Mouse (Mus musculus) forebrain, embryonic 15.5 days (tissue): ENCODE measurements at regions not wholly inside any gene's neighbourhood (a gene's known extent, or its start where the extent isn't known, plus 50 kb on each side); places are given as distances from the start of the nearest gene placed in this dataset.
"Not testable (repeated sequence)": the region's sequence is repeated elsewhere in the genome, so short reads cannot be mapped to it uniquely, and the experiment has no call there.

ENCODE experiments used
- ATAC-seq: fragments of 200-750 bp; cut with Nextera tagmentation; replicated peaks from 2 replicates; pipeline ENCODE4 v1.8.0; 2017; ENCODE audit warnings: mild to moderate bottlenecking, moderate TSS enrichment, moderate library complexity
- H3K27ac ChIP-seq: fragments of 300-500 bp; sonication (generic); replicated peaks from 2 replicates; pipeline ENCODE4 v1.5.1; 2015; ENCODE audit warnings: mild to moderate bottlenecking, inconsistent platforms
- H3K27me3 ChIP-seq: fragments of 300-500 bp; sonication (generic); 2 replicates; pipeline ENCODE4 v1.6.1; 2015; ENCODE audit warnings: inconsistent platforms
- H3K36me3 ChIP-seq: fragments of 300-500 bp; sonication (generic); 2 replicates; pipeline ENCODE4 v1.6.1; 2015; ENCODE audit warnings: mild to moderate bottlenecking, inconsistent platforms
- H3K4me1 ChIP-seq: fragments of 300-500 bp; sonication (generic); 2 replicates; pipeline ENCODE4 v1.6.1; 2015; ENCODE audit warnings: inconsistent platforms
- H3K4me2 ChIP-seq: fragments of 300-500 bp; sonication (generic); replicated peaks from 2 replicates; pipeline ENCODE4 v1.6.1; 2015; ENCODE audit warnings: mild to moderate bottlenecking, inconsistent platforms
- H3K4me3 ChIP-seq: fragments of 300-500 bp; sonication (generic); 2 replicates; pipeline ENCODE4 v1.5.1; 2015; ENCODE audit warnings: mild to moderate bottlenecking, inconsistent platforms
- H3K9ac ChIP-seq: fragments of 300-500 bp; sonication (generic); replicated peaks from 2 replicates; pipeline ENCODE4 v1.6.1; 2015; ENCODE audit warnings: mild to moderate bottlenecking, inconsistent platforms
- H3K9me3 ChIP-seq: fragments of 300-500 bp; sonication (generic); 2 replicates; pipeline ENCODE4 v1.6.1; 2016; ENCODE audit warnings: inconsistent platforms
- WGBS: fragments of 180-500 bp; shearing (Covaris S2); methylation state at CpG from one replicate; pipeline ENCODE4 v1.1.7; 2015; ENCODE audit warnings: mixed read lengths; 5-methylcytosine and 5-hydroxymethylcytosine counted together

GRCm38 (mm10) chrX:110269652-110270051 is 544.4 kb upstream of the Pou3f4 start:
- H3K4me3 ChIP-seq = no peak overlapping the region
- no peak overlapping the region for H3K4me2 ChIP-seq
- no peaks in the 10 kb centered on the region for H3K4me1 ChIP-seq
- no peak overlapping the region for H3K27ac ChIP-seq
- H3K9me3 ChIP-seq = no peaks in the 10 kb centered on the region
- ATAC-seq = no peak
- H3K27me3 ChIP-seq = no peaks in the 10 kb centered on the region
- H3K36me3 ChIP-seq = no peaks in the 10 kb centered on the region
- H3K9ac ChIP-seq = no peak overlapping the region

GRCm38 (mm10) chrX:110274277-110274676 is 539.8 kb upstream of the Pou3f4 start:
- H3K27ac ChIP-seq, H3K9ac ChIP-seq, H3K27me3 ChIP-seq, ATAC-seq, H3K4me2 ChIP-seq, H3K4me1 ChIP-seq, H3K36me3 ChIP-seq, H3K9me3 ChIP-seq, H3K4me3 ChIP-seq: not testable (repeated sequence)
- 92% methylated on average over 3 of the region's 3 CpGs for WGBS

- Histone ChIP-seq H3K9me3 (no peaks in the 10 kb centered on the region), H3K4me1 (no peaks in the 10 kb centered on the region), H3K4me2 (no peak overlapping the region), H3K27ac (no peak overlapping the region), H3K4me3 (no peak overlapping the region), H3K27me3 (no peaks in the 10 kb centered on the region), H3K36me3 (no peaks in the 10 kb centered on the region), H3K9ac (no peak overlapping the region)
- WGBS = 96% methylated on average over 4 of the region's 4 CpGs
- ATAC-seq = no peak
These were observed 538.7 kb upstream of the Pou3f4 start for GRCm38 (mm10) chrX:110275390-110275789.

- H3K4me1 ChIP-seq = no peaks in the 10 kb centered on the region
- no peak overlapping the region for H3K4me2 ChIP-seq
- H3K27ac ChIP-seq = no peak overlapping the region
- 87% methylated on average over 3 of the region's 3 CpGs for WGBS
- no peaks in the 10 kb centered on the region for H3K9me3 ChIP-seq
- H3K4me3 ChIP-seq = no peak overlapping the region
- H3K9ac ChIP-seq = no peak overlapping the region
- ATAC-seq = no peak
- H3K36me3 ChIP-seq = no peaks in the 10 kb centered on the region
- no peaks in the 10 kb centered on the region for H3K27me3 ChIP-seq
These were observed 538.2 kb upstream of the Pou3f4 start for GRCm38 (mm10) chrX:110275830-110276229.

GRCm38 (mm10) chrX:110279492-110280213 is 534.4 kb upstream of the Pou3f4 start:
- 78% methylated on average over 14 of the region's 14 CpGs for WGBS
- ATAC-seq = no peak

GRCm38 (mm10) chrX:110281389-110281872 is 532.6 kb upstream of the Pou3f4 start:
- not testable (repeated sequence) for H3K36me3 ChIP-seq, H3K27ac ChIP-seq, H3K27me3 ChIP-seq, H3K4me2 ChIP-seq, ATAC-seq, H3K4me3 ChIP-seq, H3K4me1 ChIP-seq, H3K9me3 ChIP-seq, H3K9ac ChIP-seq
- WGBS = 91% methylated on average over 13 of the region's 13 CpGs

More at GRCm38 (mm10) chrX:110279492-110280213, 534.4 kb upstream of the Pou3f4 start:
- Histone ChIP-seq H3K36me3 (no peaks in the 10 kb centered on the region), H3K9ac (no peak overlapping the region), H3K4me1 (no peaks in the 10 kb centered on the region), H3K27me3 (no peaks in the 10 kb centered on the region), H3K4me3 (no peak overlapping the region), H3K4me2 (no peak overlapping the region), H3K27ac (no peak overlapping the region), H3K9me3 (no peaks in the 10 kb centered on the region)

- Histone ChIP-seq H3K27me3 (no peaks in the 10 kb centered on the region), H3K4me2 (no peak overlapping the region), H3K36me3 (no peaks in the 10 kb centered on the region), H3K27ac (no peak overlapping the region), H3K9ac (no peak overlapping the region), H3K4me3 (no peak overlapping the region), H3K4me1 (no peaks in the 10 kb centered on the region), H3K9me3 (no peaks in the 10 kb centered on the region)
- WGBS = 77% methylated on average over 1 of the region's 1 CpGs
- ATAC-seq = no peak
These were observed 532.2 kb upstream of the Pou3f4 start for GRCm38 (mm10) chrX:110281929-110282328.

GRCm38 (mm10) chrX:110289397-110289796 is 524.7 kb upstream of the Pou3f4 start:
- no peaks in the 10 kb centered on the region for H3K4me1 ChIP-seq
- WGBS = 74% methylated on average over 1 of the region's 1 CpGs
- H3K4me3 ChIP-seq = no peak overlapping the region
- no peak for ATAC-seq
- no peaks in the 10 kb centered on the region for H3K27me3 ChIP-seq
- no peaks in the 10 kb centered on the region for H3K36me3 ChIP-seq
- H3K9me3 ChIP-seq = no peaks in the 10 kb centered on the region
- no peak overlapping the region for H3K27ac ChIP-seq
- H3K9ac ChIP-seq = no peak overlapping the region
- H3K4me2 ChIP-seq = no peak overlapping the region

GRCm38 (mm10) chrX:110307645-110308044 is 506.4 kb upstream of the Pou3f4 start:
- Histone ChIP-seq H3K27ac (no peak overlapping the region), H3K9ac (no peak overlapping the region), H3K9me3 (no peaks in the 10 kb centered on the region), H3K4me2 (no peak overlapping the region), H3K36me3 (no peaks in the 10 kb centered on the region), H3K4me1 (0 out of 2 replicates have a peak, but pooled peaks cover 3% of the 10 kb centered on the region), H3K4me3 (no peak overlapping the region), H3K27me3 (no peaks in the 10 kb centered on the region)
- no peak for ATAC-seq
- 20% methylated on average over 2 of the region's 2 CpGs for whole genome bisulfite sequencing

- Histone ChIP-seq H3K4me3 (no peak overlapping the region), H3K36me3 (no peaks in the 10 kb centered on the region), H3K4me2 (no peak overlapping the region), H3K4me1 (0 out of 2 replicates have a peak, but pooled peaks cover 3% of the 10 kb centered on the region), H3K27me3 (no peaks in the 10 kb centered on the region), H3K9ac (no peak overlapping the region), H3K9me3 (no peaks in the 10 kb centered on the region), H3K27ac (no peak overlapping the region)
- WGBS = 70% methylated on average over 2 of the region's 2 CpGs
- ATAC-seq = peak; percentile 60
These were observed 505.3 kb upstream of the Pou3f4 start for GRCm38 (mm10) chrX:110308810-110309209.

GRCm38 (mm10) chrX:110317825-110318769 is 496.0 kb upstream of the Pou3f4 start:
- no peak for ATAC-seq

GRCm38 (mm10) chrX:110320250-110320649 is 493.8 kb upstream of the Pou3f4 start:
- Histone ChIP-seq H3K4me1 (no peaks in the 10 kb centered on the region), H3K4me3 (no peak overlapping the region), H3K36me3 (no peaks in the 10 kb centered on the region), H3K9ac (no peak overlapping the region), H3K27ac (no peak overlapping the region), H3K9me3 (no peaks in the 10 kb centered on the region), H3K4me2 (no peak overlapping the region), H3K27me3 (no peaks in the 10 kb centered on the region)
- ATAC-seq = no peak

More at GRCm38 (mm10) chrX:110317825-110318769, 496.0 kb upstream of the Pou3f4 start:
- Histone ChIP-seq H3K27ac (no peak overlapping the region), H3K9me3 (no peaks in the 10 kb centered on the region), H3K36me3 (no peaks in the 10 kb centered on the region), H3K4me3 (no peak overlapping the region), H3K4me2 (no peak overlapping the region), H3K27me3 (no peaks in the 10 kb centered on the region), H3K9ac (no peak overlapping the region), H3K4me1 (no peaks in the 10 kb centered on the region)
- WGBS = 27% methylated on average over 8 of the region's 8 CpGs
